Mouse (Mus musculus): ENCODE data around the gene Pdzd11.

DNA sequence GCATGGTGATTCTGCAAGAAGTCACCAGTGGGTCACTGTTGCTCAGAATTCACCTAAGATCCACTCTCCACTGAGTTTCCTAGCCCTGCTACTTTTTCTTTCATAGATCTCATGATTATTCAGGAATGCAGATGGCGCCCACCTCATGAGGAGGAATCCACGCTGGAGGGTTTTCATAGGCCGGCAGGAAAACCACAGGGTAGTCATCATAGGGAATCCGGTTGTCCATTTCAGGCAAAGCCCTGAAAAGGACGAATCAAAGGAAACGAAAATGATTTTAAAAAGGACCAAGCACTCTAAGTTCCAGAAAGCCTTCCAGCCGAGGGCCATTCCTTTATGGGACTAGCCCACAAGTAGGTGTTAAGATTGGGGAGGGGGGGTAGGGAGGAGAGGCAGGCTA, 1.2 kb downstream of the Pdzd11 start:
- TF ChIP-seq POLR2AphosphoS2 (IDR thresholded peaks at IDR 0.05; ENCODE audit: insufficient read length, low read depth) (no peak), POLR2A (IDR thresholded peaks at IDR 0.05; ENCODE audit: insufficient read length, low read depth) (no peak), MYOG (IDR thresholded peaks at IDR 0.05; ENCODE audit: control insufficient read depth in 1 of 3, insufficient read depth in 1 of 3, insufficient read length in 2 of 3, low read depth in 2 of 3) (no peak), MYOD1 (IDR thresholded peaks at IDR 0.05; ENCODE audit: control insufficient read depth in 1 of 3, insufficient read length in 2 of 3, low read depth in 2 of 3) (no peak), MAX (IDR thresholded peaks at IDR 0.05; ENCODE audit: low read depth) (no peak), USF1 (IDR thresholded peaks at IDR 0.05; ENCODE audit: low read depth) (no peak), TCF12 (IDR thresholded peaks at IDR 0.05; ENCODE audit: insufficient read depth, poor library complexity, severe bottlenecking) (no peak), TCF3 (IDR thresholded peaks at IDR 0.05; ENCODE audit: insufficient read length, low read depth) (no peak), E2F4 (IDR thresholded peaks at IDR 0.05; ENCODE audit: insufficient read depth) (no peak), CEBPB (IDR thresholded peaks at IDR 0.05; ENCODE audit: insufficient read depth, poor library complexity, severe bottlenecking) (no peak)
